Mouse (Mus musculus) cerebellum, adult 9-10 months (tissue): ENCODE results near the gene Nanog.

Experiments used
- DNase-seq: peaks from one replicate; pipeline ENCODE4 v3.0.0; 2022

Nanog gene

DNA sequence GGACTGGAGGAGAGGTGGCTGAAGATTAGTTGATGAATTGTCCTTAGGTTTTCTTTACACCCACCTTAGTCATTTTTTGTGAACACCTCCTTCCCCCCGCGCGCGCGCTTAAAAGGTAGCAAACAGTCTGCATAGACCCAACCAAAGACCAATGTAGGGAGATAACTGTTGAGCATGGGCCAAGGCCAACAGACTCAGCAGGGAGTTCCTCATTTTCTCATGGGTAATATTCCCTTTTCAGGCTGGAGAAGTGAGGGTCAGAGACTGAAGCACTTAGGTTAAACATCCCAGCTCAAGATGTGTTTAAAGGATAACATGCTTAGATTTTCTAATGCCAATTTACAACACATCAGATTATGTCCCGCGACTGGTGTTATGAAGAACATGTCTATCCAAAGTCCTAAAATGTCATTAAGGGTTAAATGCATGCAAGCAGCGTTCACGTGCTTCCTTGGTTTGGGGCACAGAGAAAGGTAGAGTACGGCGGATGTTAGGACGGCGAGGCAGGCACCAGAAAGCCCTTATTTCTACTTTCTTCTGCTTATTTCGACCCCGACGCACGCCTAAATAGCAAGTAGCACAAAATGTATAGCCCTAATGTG is 56.7 kb downstream of the Nanog start:
- no peak for DNase-seq
